Mouse (Mus musculus) brown adipose tissue, adult 24 weeks (tissue): ENCODE measurements around the gene Thoc3. TPM values are rescaled to one million over a fixed set of nuclear protein-coding genes. Genes with fewer than 3 reads are reported as not detected.

Experiments
- H3K27ac ChIP-seq: fragments of 200-500 bp; replicated peaks from 2 replicates; pipeline ENCODE4 v1.5.1; 2012; ENCODE audit warnings: low read depth, mild to moderate bottlenecking, low read length
- H3K4me1 ChIP-seq: fragments of 200-500 bp; 2 replicates; pipeline ENCODE4 v1.6.1; 2012; ENCODE audit warnings: low read length, mixed read lengths; ENCODE audit not compliant: control insufficient read depth, insufficient read depth, insufficient read length
- H3K4me3 ChIP-seq: fragments of 200-500 bp; 2 replicates; pipeline ENCODE4 v1.5.1; 2012; ENCODE audit warnings: low read depth, mild to moderate bottlenecking, low read length, moderate library complexity; ENCODE audit not compliant: insufficient read depth
- polyA plus RNA-seq: library from polyadenylated mRNA; stranded (reverse); fragments of >200 nt; gene quantifications from 2 replicates; pipeline ENCODE4 v1.2.4, GENCODE M21; 2012; ENCODE audit not compliant: missing spikeins, insufficient read depth, insufficient read length

Gene Thoc3
- polyA plus RNA-seq, 1 experiment, result 22.4 TPM

DNA sequence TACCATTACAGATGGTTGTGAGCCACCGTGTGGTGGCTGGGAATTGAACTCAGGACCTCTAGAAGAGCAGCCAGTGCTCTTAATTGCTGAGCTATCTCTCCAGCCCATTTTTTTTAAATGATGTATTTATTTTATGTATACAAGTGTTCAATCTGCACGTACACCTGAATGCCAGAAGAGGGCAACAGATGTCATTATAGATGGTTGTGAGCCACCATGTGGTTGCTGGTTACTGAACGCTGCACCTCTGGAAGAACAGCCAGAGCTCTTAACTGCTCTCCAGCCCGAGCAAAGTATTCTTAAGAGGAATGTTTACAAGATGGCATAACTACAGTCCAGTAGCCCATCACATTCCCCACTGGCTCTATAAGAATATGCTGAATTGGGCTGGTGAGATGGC, 3.3 kb upstream of the Thoc3 start:
- Histone ChIP-seq H3K4me1 (peaks cover 7% of the 10 kb centered on the region), H3K4me3 (no peak overlapping the region), H3K27ac (no peak overlapping the region)

DNA sequence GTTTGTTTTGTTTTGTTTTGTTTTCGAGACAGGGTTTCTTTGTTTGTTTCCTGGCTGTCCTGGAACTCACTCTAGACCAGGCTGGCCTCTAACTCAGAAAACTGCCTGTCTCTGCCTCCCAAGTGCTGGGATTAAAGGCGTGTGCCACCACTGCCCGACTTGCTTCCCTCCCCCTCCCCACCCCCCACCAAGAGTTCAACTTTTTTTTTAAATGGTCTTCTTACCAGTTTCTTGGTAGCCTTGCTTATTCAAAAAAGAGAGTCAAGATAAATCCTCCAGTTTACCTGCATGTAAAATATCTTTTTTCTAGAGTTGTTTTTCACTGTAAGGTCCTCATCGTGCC, 334 bp upstream of the Thoc3 start:
- H3K27ac ChIP-seq, result 0 out of 2 replicates have a peak overlapping the region, but pooled peaks have one; percentile 13
- peak overlapping the region; percentile 88; the same call in 1 of the 2 replicates for H3K4me3 ChIP-seq
- H3K4me1 ChIP-seq, result peaks cover 7% of the 10 kb centered on the region

DNA sequence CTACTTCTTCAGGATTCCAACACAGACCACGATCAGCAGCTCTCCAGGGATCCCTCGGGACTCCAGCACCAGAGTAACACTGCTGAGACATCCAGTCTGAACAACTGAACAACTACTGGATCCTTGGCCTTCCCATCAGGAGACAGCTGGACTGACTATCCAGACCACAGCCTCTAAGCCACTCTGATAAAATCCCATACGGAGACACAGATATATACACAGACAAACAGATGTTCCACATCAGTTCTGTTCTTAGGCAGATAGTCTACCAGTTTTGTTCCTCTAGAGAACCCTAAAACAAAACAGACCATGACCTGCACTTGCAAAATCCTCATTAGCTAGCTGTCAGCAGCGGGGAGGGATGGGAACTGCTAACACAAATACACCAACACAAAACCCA, 9.4 kb downstream of the Thoc3 start:
- Histone ChIP-seq H3K4me1 (no peaks in the 10 kb centered on the region), H3K27ac (no peak overlapping the region), H3K4me3 (no peak overlapping the region)

DNA sequence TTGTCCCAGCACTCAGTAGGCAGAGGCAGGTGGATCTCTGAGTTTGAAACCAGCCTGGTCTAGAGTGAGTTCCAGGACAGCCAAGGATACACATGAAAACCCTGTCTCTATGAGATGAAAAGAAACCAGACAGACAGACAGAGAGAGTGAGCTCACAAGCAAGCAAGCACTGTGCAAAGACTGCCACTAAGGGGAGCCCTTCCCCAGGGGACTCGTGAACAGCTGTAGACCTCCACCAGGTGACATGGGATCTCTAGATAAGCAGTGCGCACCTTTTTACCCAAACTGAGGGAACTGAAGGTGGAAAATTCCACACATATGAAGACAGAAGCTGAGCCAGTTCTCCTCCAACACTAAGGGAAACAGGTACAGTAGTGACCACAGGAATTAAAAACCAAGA, 11.6 kb downstream of the Thoc3 start:
- H3K4me3 ChIP-seq, result no peak overlapping the region
- no peak overlapping the region for H3K27ac ChIP-seq
- H3K4me1 ChIP-seq, result no peaks in the 10 kb centered on the region

DNA sequence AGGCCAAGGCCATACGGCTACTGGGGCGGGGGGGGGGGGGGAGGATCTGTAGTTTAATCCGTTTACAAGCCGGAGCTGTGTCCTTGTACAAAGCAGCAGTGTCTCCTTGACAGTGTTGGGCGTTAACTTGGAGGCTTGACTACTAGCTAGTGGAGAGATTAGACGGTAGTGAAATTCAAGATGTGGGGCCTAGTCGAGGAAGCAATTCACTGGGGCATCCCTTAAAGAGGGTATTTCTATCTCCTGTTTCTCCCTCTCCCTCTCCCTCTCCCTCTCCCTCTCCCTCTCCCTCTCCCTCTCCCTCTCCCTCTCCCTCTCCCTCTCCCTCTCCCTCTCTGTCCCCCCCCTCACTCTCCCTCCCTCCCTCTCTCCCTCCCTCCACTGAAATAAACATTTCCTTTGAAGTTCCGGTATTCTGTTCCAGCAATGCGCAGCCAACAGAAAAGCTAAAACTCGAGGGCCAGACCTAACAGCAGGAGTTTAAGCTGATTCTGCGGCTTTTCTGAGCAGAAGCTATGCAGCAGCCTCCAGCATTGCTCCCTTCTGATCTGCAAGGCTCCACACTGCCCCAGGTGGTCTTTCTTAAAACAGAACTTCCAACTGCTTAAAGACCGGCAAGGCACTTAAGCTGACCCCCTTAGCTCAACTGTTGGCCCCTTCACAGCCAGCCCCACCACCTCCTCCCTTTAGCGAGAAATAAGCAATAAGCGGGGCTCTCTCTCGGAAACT, 21.0 kb downstream of the Thoc3 start:
- Histone ChIP-seq H3K27ac (no peak overlapping the region), H3K4me3 (no peak overlapping the region), H3K4me1 (no peaks in the 10 kb centered on the region)

DNA sequence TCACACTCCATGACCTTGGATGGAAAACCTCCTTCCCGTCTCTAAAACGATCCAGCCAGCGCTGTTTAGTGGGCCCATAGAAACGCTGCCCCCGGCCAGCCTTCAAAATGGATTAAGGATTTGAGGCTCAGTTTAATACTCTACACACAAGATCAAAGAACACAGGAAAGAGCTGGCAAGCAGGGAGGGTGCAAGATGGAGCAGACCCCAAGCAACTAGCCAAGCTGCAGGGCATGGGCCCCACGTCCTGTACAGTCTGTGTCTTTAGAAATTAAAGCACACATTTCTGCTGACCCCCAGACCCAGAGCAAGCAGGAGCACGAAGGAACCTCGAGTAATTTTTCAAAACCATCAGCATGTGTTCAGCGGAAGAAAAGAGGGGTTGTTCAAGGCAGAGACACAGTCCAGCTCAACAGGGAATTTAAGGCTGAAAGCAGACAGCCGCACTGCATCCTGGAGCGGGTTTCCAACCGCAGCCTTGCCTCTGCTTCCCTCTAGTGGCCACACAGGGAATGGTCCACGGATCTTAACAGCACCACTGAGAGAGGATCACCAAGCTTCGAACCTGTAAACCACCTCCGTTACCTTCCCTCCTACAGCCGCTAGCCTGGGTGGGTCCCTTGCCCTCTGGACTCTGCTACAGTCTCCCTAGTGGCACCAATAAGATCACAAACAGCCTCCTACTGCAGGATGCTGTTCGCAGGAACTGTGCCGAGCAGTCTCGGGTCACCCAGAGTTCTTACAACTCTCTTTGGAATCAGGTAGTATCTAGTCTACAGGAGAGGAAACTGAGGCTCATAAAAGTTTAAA, 21.8 kb downstream of the Thoc3 start:
- Histone ChIP-seq H3K4me3 (no peak overlapping the region), H3K4me1 (no peaks in the 10 kb centered on the region), H3K27ac (no peak overlapping the region)

DNA sequence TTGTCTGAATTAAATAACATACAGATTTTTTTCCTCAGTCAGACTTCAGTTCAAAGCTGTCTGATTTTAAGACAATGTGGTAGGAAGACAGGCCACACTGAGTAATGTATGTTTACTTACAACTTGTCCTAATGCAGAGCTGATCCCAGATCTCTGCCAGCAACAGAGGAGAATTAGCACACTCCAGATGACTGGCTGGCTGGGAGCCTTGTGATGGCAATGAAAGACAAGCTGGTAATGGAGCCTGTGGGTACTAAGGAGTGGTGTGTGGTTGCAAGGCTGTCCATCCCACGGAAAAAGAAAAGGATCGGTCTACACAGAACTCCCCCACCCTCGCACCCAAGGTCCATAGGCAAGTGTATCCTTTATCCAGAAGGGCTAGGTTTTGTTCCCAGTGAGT, 25.0 kb downstream of the Thoc3 start:
- no peak overlapping the region for H3K4me3 ChIP-seq
- H3K4me1 ChIP-seq, result no peaks in the 10 kb centered on the region
- no peak overlapping the region for H3K27ac ChIP-seq

DNA sequence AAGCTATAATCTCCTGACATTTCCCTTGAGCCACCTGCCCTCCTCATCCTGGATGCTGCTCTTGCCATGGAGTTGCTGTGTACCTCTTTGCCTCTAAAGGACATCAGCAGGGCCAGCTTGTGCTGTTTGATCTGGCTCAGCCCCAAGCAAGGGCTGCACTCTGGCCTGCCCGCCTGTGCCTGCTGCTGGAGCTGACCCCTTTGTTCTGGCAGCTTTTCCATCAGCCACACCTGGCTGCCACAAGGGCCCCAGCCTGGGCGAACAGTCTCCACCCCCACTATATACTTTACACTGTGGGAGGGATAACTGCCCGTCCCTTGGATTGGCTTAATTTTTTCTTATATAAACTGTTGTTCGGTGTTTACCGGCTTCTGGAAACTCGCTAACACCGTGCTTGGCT, 28.7 kb downstream of the Thoc3 start:
- no peaks in the 10 kb centered on the region for H3K4me1 ChIP-seq
- H3K27ac ChIP-seq, result no peak overlapping the region
- H3K4me3 ChIP-seq, result no peak overlapping the region

DNA sequence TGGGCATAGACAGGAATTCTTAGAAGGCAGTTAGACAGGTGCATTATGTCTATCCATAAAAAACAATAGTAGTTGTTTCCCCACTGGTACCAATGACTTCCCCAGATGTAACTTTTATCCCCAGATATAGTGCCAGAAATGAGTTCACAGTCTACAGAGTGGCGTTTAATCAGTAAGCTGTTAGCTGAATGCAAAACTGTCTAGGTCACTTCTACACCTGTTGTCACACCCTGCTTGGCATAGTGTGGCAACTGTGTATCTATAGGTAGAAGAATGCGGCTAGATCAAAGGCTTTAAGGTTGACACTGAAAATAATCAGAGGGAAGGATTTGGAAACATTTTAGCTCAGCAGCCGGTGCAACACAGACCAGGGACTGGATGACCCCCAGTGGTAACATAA, 29.8 kb downstream of the Thoc3 start:
- Histone ChIP-seq H3K4me1 (no peaks in the 10 kb centered on the region), H3K4me3 (no peak overlapping the region), H3K27ac (no peak overlapping the region)

DNA sequence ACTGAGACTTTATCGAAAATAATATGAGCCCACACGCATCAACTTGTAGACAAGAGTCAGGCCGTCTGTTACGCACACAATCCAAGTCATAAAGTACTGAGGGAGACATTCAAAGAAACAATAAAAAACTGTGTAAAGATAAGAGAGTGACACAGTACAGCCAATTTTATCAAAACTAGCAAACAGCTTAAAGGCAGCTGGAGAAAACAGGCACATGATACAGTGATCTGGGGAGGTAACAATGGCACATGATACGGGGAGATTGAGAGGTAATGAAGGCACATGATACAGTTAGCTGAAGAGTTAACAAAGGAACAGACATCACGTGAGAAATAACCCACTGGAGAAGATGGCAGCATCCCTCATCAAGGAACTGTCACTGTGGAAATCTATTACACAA, 31.6 kb downstream of the Thoc3 start:
- Histone ChIP-seq H3K27ac (no peak overlapping the region), H3K4me3 (no peak overlapping the region), H3K4me1 (no peaks in the 10 kb centered on the region)

DNA sequence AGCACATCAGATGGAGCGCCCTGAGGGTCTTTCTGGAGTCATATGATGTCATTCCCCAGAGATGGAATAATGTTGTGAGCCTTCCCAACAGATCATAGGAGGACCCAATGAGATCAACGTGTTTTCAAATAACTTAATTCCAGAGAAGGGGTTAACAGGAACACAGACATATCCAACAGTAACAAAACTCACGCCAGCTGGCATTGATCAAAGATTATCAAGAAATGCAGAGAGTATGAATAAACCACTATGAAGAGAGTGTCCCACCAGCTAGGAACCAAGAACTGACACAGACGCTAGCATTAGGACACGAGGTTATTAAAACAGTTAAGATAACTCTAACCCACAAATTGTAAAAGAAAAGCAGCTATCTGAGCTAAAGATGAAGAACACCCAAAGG, 32.0 kb downstream of the Thoc3 start:
- Histone ChIP-seq H3K4me1 (no peaks in the 10 kb centered on the region), H3K4me3 (no peak overlapping the region), H3K27ac (no peak overlapping the region)

DNA sequence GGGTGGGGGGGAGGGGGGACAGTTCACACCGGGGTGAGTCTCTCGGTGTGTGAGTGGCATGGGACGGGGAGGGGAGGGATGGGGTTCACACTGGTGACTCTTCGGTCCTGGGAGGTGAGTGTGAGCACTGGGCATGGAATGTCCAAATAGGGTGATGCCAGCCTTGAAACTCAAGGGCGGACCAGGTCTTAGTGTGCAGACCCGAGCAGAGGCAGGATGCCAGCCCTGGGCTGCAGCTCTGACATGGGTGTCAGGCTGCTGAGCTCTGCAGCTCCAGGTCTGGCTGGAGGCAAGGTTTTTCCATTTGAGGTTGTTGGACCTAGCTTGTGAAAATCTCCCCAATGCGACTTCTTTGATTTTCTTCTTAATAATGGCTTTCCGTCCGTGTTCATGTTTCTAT, 37.5 kb downstream of the Thoc3 start:
- Histone ChIP-seq H3K4me3 (no peak overlapping the region), H3K4me1 (no peaks in the 10 kb centered on the region), H3K27ac (no peak overlapping the region)

DNA sequence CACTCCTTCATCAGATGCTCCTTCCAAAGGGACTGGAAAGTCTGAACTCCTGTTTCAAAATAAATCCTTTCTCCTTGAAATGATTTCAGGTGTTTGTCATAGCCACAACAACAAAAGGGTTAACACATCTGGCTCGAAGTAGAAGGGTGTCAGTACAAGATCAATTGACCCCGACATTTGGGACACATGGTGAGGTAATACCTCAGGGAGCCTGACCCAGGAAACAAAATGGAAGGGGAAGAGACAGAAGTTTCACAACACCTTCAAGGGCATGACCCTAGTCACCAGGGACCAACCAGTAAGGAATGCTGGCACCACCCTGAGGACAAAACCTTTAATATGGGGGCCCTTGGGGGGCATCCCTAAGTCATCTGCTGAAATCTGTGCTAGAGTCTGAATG, 38.6 kb downstream of the Thoc3 start:
- Histone ChIP-seq H3K27ac (no peak overlapping the region), H3K4me1 (no peaks in the 10 kb centered on the region), H3K4me3 (no peak overlapping the region)

DNA sequence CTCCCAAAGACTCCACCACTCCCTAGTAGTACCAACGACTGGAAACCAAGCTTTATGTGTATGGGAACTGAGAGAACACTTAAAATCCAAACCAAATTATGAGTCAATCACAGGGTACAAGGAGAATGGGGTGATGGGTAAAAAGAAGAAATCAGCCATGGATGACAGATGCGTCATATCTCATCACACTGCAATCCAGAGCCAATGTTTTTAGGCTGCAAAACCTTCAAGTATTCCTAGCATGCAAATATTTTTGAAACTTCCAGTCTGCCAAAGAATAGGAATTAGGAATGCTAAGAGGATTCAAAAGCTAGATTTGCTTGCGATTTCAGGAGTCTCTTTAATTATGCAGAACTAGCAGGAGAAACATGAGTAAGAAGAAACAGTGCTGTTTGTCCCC, 39.9 kb downstream of the Thoc3 start:
- Histone ChIP-seq H3K27ac (no peak overlapping the region), H3K4me3 (no peak overlapping the region), H3K4me1 (no peaks in the 10 kb centered on the region)

DNA sequence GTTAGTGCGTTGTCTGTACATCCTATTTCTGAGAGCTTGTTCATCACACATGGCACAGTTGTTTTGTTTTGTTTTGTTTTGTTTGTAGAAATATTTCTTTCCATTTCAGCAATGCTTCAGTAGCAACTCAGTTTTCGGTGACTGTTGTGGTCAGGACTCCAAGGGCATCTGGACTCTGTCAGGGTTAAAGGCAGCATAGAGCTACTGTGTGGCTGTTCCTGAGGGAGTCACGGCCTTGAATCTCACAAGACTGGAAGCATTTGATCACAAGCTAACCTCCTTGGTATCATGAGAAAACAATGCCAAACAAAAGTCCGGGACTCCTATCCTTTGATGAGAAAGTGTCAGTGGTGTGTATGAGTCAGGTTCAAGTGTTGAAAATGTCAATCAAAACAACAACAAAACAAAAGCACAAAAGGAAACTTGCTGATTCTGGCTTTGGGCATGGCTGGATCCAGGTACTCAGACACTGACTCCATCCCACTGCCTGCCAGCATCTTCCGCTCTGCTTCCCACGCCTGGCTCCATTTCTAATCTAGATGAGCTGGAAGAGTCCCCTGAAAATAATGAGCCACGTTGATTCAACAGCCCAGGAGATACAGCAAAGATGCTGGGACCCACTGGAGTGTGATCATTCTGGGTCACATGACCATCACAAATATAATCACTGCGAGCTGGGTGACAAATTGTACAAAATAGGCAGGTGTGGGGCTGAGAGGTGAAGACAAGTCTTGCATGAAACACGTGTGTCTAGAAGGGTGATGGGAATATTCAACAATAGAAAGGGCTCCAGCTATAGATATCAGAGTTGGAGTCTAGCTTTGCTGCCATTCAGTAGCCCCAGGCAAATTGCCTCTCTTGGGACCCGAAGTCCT, 41.6 kb downstream of the Thoc3 start:
- Histone ChIP-seq H3K4me1 (no peaks in the 10 kb centered on the region), H3K27ac (no peak overlapping the region), H3K4me3 (no peak overlapping the region)
